Mouse (Mus musculus): ENCODE results near the gene Camsap1.

Camsap1 gene

GRCm38 (mm10) chr2:25879061-25879460, 104.0 kb downstream of the Camsap1 start:
- no peak for DNase-seq

GRCm38 (mm10) chr2:25878516-25878915, 104.6 kb downstream of the Camsap1 start:
- no peak for DNase-seq

- no peak for DNase-seq
These were observed 105.3 kb downstream of the Camsap1 start for GRCm38 (mm10) chr2:25877736-25878268.

GRCm38 (mm10) chr2:25877250-25877735, 105.8 kb downstream of the Camsap1 start:
- DNase-seq = no peak
